ENCODE assay signal across 8 mouse cellular contexts in genomic region chr6:30048163-30048500, GRCm38 (mm10). TPM values are rescaled to one million over a fixed set of nuclear protein-coding genes. Genes with fewer than 3 reads are reported as not detected.
DNase-seq lines count a peak whose midpoint lies in the region; ATAC-seq and TF ChIP-seq lines count a peak whose summit lies in the region.

No protein-coding gene starts in this region.

- TF ChIP-seq POLR2A in lung, adult 2 months (IDR thresholded peaks at IDR 0.05; ENCODE audit: borderline replicate concordance, extremely low read depth, low read depth, low read length): no peak

- intact Hi-C loops in left cerebral cortex, postnatal 4 days (cut with DNase I): no loop called here

- peaks cover 14% of the 10 kb centered on the region for H3K4me1 ChIP-seq in lung, adult 2 months (ENCODE audit: control insufficient read depth, insufficient read depth, low read length)
- peaks cover 25% of the 10 kb centered on the region for H3K4me1 ChIP-seq in embryonic facial prominence, embryonic 13.5 days
- H3K4me1 ChIP-seq in limb, embryonic 11.5 days (ENCODE audit: control insufficient read depth, insufficient read depth, low read length): no peaks in the 10 kb centered on the region

- peak; percentile 80; the same call in 1 of the 2 replicates for ATAC-seq in embryonic facial prominence, embryonic 13.5 days (ENCODE audit: insufficient number of reproducible peaks, insufficient read depth, low FRiP score, low TSS enrichment, low read depth)
- ATAC-seq in limb, embryonic 11.5 days (ENCODE audit: insufficient number of reproducible peaks, low FRiP score, low TSS enrichment, low read depth): no peak

- H3K36me3 ChIP-seq in embryonic facial prominence, embryonic 13.5 days: no peaks in the 10 kb centered on the region
- H3K36me3 ChIP-seq in limb, embryonic 11.5 days (ENCODE audit: control insufficient read depth, insufficient read depth, low read length): peaks cover 1% of the 10 kb centered on the region; the same call in 1 of the 2 replicates

- DNase-seq in lung, adult 2 months: no peak
- DNase-seq in lung, postnatal 25 days (ENCODE audit: low spot score): no peak
- no peak for DNase-seq in limb, embryonic 11.5 days (ENCODE audit: low spot score)
- peak; percentile 12 for DNase-seq in skeletal muscle tissue, adult 2 months (ENCODE audit: low read depth, low spot score)
- no peak for DNase-seq in thymus, postnatal 25 days
- no peak for DNase-seq in left cerebral cortex, postnatal 4 days
- no peak for DNase-seq in cerebellum, postnatal 36 days

- H3K9ac ChIP-seq in embryonic facial prominence, embryonic 13.5 days: peak overlapping the region; percentile 99
- peak overlapping the region; percentile 100 for H3K9ac ChIP-seq in limb, embryonic 11.5 days (ENCODE audit: low read length)

- H3K4me3 ChIP-seq in lung, adult 2 months (replicated peaks; ENCODE audit: extremely low read depth, low read depth, low read length): peak overlapping the region; percentile 83
- H3K4me3 ChIP-seq in embryonic facial prominence, embryonic 13.5 days: peak overlapping the region; percentile 98
- H3K4me3 ChIP-seq in limb, embryonic 11.5 days (ENCODE audit: low read depth, low read length): peak overlapping the region; percentile 94

- TF ChIP-seq CTCF in lung, adult 2 months (IDR thresholded peaks at IDR 0.05; ENCODE audit: insufficient read depth, low read length): no peak

- 0% methylated on average over 31 of the region's 45 CpGs for WGBS in lung, adult 2 months
- 2% methylated on average over 36 of the region's 45 CpGs for WGBS in embryonic facial prominence, embryonic 13.5 days
- 0% methylated on average over 41 of the region's 45 CpGs for WGBS in limb, embryonic 11.5 days

- peak overlapping the region; percentile 100 for H3K27ac ChIP-seq in embryonic facial prominence, embryonic 13.5 days
- peak overlapping the region; percentile 99 for H3K27ac ChIP-seq in limb, embryonic 11.5 days (replicated peaks; ENCODE audit: low read depth, low read length)

- peak overlapping the region; percentile 76 for H3K4me2 ChIP-seq in embryonic facial prominence, embryonic 13.5 days
- peak overlapping the region; percentile 44 for H3K4me2 ChIP-seq in limb, embryonic 11.5 days (ENCODE audit: low read depth, severe bottlenecking)

- H3K27me3 ChIP-seq in embryonic facial prominence, embryonic 13.5 days: no peaks in the 10 kb centered on the region
- no peaks in the 10 kb centered on the region for H3K27me3 ChIP-seq in limb, embryonic 11.5 days (ENCODE audit: control insufficient read depth, insufficient read depth, low read length)

- no peaks in the 10 kb centered on the region for H3K9me3 ChIP-seq in embryonic facial prominence, embryonic 13.5 days
- H3K9me3 ChIP-seq in limb, embryonic 11.5 days (ENCODE audit: control insufficient read depth, low read length): no peaks in the 10 kb centered on the region

RNA-seq across cellular contexts. Expression of gene Nrf1, which starts 0.3 kb away (rescaled TPM):
- polyA plus RNA-seq in lung, adult 2 months (2012; rRNA removed): 27.3 and 31.9 TPM in 2 replicates
- polyA plus RNA-seq in embryonic facial prominence, embryonic 13.5 days (2015; fragmentation: Nextera tagmentation; extraction: Ambion mirVana): 67.2 and 68.5 TPM in 2 replicates
- polyA plus RNA-seq in limb, embryonic 11.5 days (2014; fragmentation: Nextera tagmentation; extraction: Ambion mirVana): 80.6 and 87.2 TPM in 2 replicates
- total RNA-seq in left cerebral cortex, postnatal 4 days (2021): 10 to 100 TPM; 25.4 to 32.6 TPM
